Comparison of ENCODE assay signal across 27 mouse cellular contexts in the genomic region with DNA sequence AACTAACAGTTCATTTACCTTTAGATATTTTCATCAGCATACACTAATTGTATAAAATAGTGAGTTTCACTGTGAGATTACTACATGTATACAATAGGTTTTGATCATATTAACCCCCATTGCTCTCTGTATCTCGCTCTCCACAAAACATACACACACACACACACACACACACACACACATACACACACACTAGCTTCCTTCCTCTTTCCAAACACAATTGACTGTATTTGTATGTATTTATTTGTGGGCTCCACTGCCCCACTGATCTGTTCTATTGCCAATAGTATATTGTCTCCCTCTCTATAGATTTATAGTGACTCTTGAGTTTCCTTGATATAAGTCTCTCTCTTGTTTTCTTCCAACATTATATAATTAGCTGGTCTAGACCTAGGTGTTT. TPM values are rescaled to one million over a fixed set of nuclear protein-coding genes. Genes with fewer than 3 reads are reported as not detected.
"Had no signal": no experiment of that assay in that cellular context is flagged by ENCODE, and none has a peak within 500 bp of the region (broad histone marks: within the 10 kb centered on the region; RNA-seq: fewer than 3 reads in every experiment).

No protein-coding gene starts in this region.

- H3K36me3 ChIP-seq: kidney, embryonic 15.5 days; limb, embryonic 12.5 days; limb, embryonic 15.5 days; lung, embryonic 15.5 days had no signal

- H3K9ac ChIP-seq: kidney, embryonic 15.5 days; limb, embryonic 12.5 days; limb, embryonic 15.5 days; liver, embryonic 14.5 days; lung, embryonic 15.5 days had no signal

- DNase-seq: kidney, adult 2 months; kidney, postnatal 10 days; kidney, postnatal 36 days; layer of hippocampus, postnatal 36 days; lung, adult 18-20 months; lung, postnatal 14 days; midbrain, embryonic 14.5 days; retina, postnatal 1 day; right cerebral cortex, postnatal 25 days; spleen, adult 18-20 months; thymus, adult 18-20 months; thymus, postnatal 36 days had no signal

- H3K4me1 ChIP-seq: kidney, embryonic 15.5 days; lung, embryonic 15.5 days had no signal

- H3K4me3 ChIP-seq: kidney, embryonic 15.5 days; left cerebral cortex, adult 2 months; limb, embryonic 12.5 days; limb, embryonic 15.5 days; lung, embryonic 15.5 days had no signal

- H3K27me3 ChIP-seq: kidney, embryonic 15.5 days; limb, embryonic 12.5 days; limb, embryonic 15.5 days; lung, embryonic 15.5 days had no signal

- H3K9me3 ChIP-seq: kidney, embryonic 15.5 days; limb, embryonic 12.5 days; limb, embryonic 15.5 days; lung, embryonic 15.5 days had no signal

- ATAC-seq: intestine, postnatal 0 days had no signal

- H3K4me2 ChIP-seq: kidney, embryonic 15.5 days; limb, embryonic 12.5 days; limb, embryonic 15.5 days; liver, embryonic 11.5 days; lung, embryonic 15.5 days; midbrain, embryonic 11.5 days had no signal

- H3K27ac ChIP-seq: kidney, embryonic 15.5 days; left cerebral cortex, adult 2 months; limb, embryonic 12.5 days; limb, embryonic 15.5 days; liver, embryonic 14.5 days; lung, embryonic 15.5 days; macrophage had no signal

RNA-seq across cellular contexts. Expression of a gene that starts 2.4 kb away (rescaled TPM):
- total RNA-seq: megakaryocyte-erythroid progenitor cell, adult 5-6 weeks; midbrain, postnatal 0 days had no signal
- polyA plus RNA-seq: intestine, postnatal 0 days; kidney, adult 2 months; kidney, embryonic 15.5 days; limb, embryonic 12.5 days; liver, embryonic 11.5 days; macrophage; midbrain, embryonic 11.5 days; midbrain, embryonic 14.5 days; midbrain, postnatal 0 days; neural tube, embryonic 11.5 days; neural tube, embryonic 14.5 days; stomach, embryonic 16.5 days had no signal
